Mouse (Mus musculus): ENCODE results near the gene 1700074P13Rik. TPM values are rescaled to one million over a fixed set of nuclear protein-coding genes. Genes with fewer than 3 reads are reported as not detected.

Gene 1700074P13Rik
- polyA plus RNA-seq, 1 experiment from 2014 or later, result not detected

DNA sequence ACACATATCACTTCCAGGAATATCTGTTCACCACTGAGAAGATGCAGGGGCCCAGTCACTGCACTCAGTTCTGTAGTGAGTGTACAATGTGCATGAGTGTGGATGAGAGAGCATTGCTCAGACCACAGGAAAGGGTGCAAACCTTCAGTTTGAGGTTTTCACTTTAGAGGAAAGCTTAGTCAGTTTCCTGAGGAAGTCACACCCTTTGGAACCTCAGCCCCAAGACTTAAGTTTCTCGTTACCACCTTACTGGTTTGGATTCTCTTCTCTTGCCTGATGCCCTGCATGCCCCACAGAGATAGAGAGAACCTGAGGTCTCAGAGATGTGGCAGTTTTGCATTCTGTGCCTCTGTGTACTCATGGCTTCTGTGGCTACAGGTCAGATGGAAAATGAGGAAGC, 49.4 kb downstream of the 1700074P13Rik start:
- Histone ChIP-seq H3K4me3 (replicated peaks; ENCODE audit: low read length) (no peak overlapping the region), H3K9me3 (replicated peaks; ENCODE audit: control insufficient read depth, low read length) (no peaks in the 10 kb centered on the region), H3K27me3 (ENCODE audit: control insufficient read depth, insufficient read depth, low read length) (no peaks in the 10 kb centered on the region), H3K4me1 (ENCODE audit: control insufficient read depth, insufficient read depth, low read length) (no peaks in the 10 kb centered on the region), H3K27ac (ENCODE audit: low read length) (no peak overlapping the region), H3K9ac (ENCODE audit: low read length) (no peak overlapping the region), H3K4me2 (ENCODE audit: low read depth, low read length) (no peak overlapping the region), H3K36me3 (ENCODE audit: control insufficient read depth, insufficient read depth, low read length) (no peaks in the 10 kb centered on the region)
- WGBS, result 70% methylated on average over 1 of the region's 1 CpGs
- no peak for ATAC-seq (ENCODE audit: insufficient read depth, low FRiP score)

DNA sequence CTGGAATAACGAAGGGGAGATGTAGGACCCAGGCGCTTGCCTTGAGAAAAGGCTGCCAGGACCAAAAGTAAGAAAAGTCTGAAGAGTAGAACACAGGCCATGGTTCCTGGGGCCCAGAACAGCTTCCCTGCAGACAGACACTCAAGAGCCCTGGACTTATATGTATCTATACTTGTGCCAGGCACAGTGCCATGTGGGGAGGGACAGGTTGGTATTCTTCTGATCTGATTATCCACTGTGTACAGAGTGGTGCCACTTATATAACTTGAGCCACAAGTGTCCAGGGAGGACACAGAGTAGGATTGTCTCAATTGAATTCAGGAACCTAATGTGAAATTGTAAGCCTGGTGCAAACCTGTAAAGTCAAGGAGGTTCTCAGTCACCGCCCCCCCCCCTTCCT, 53.0 kb downstream of the 1700074P13Rik start, which contains the start of gene Moxd2:
Moxd2 (minus strand) TSS at position 101 of the 400 bp plus-strand sequence.
- Histone ChIP-seq H3K36me3 (ENCODE audit: control insufficient read depth, insufficient read depth, low read length) (no peaks in the 10 kb centered on the region), H3K4me3 (replicated peaks; ENCODE audit: low read length) (no peak within 1 kb of the TSS), H3K27ac (ENCODE audit: low read length) (no peak within 1 kb of the TSS), H3K4me1 (ENCODE audit: control insufficient read depth, insufficient read depth, low read length) (no peaks in the 10 kb centered on the region), H3K27me3 (ENCODE audit: control insufficient read depth, insufficient read depth, low read length) (no peaks in the 10 kb centered on the region), H3K9ac (ENCODE audit: low read length) (no peak within 1 kb of the TSS), H3K9me3 (replicated peaks; ENCODE audit: control insufficient read depth, low read length) (no peaks in the 10 kb centered on the region), H3K4me2 (ENCODE audit: low read depth, low read length) (no peak within 1 kb of the TSS)
- ATAC-seq (ENCODE audit: insufficient read depth, low FRiP score), result no peak
- WGBS, result 92% methylated on average over 3 of the region's 3 CpGs

Other genes with a start within 250 kb of the 1700074P13Rik start
- gene Moxd2, start 53.1 kb downstream of the 1700074P13Rik start, polyA plus RNA-seq (2015; fragmentation: Nextera tagmentation; extraction: Ambion mirVana), result not detected in 2 replicates
- not detected in 2 replicates for gene Prss58, start 40.2 kb downstream of the 1700074P13Rik start, polyA plus RNA-seq (2015; fragmentation: Nextera tagmentation; extraction: Ambion mirVana)
- gene Gm4744, start 11.3 kb upstream of the 1700074P13Rik start, polyA plus RNA-seq (2015; fragmentation: Nextera tagmentation; extraction: Ambion mirVana), result not detected in 2 replicates
- gene 1810009J06Rik, start 24.2 kb upstream of the 1700074P13Rik start, polyA plus RNA-seq (2015; fragmentation: Nextera tagmentation; extraction: Ambion mirVana), result 0.84 TPM in 1 of 2 replicates, not detected in the other
- 0.45 and 0.76 TPM in 2 replicates for gene Gm2663, start 58.9 kb upstream of the 1700074P13Rik start, polyA plus RNA-seq (2015; fragmentation: Nextera tagmentation; extraction: Ambion mirVana)
- gene 2210010C04Rik, start 95.0 kb upstream of the 1700074P13Rik start, polyA plus RNA-seq (2015; fragmentation: Nextera tagmentation; extraction: Ambion mirVana), result 6.5 and 7.0 TPM in 2 replicates